19 mouse cellular contexts compared by ENCODE assay signal in genomic region chr3:136960314-136960713, GRCm38 (mm10).
"Had no signal": no experiment of that assay in that cellular context is flagged by ENCODE, and none has a peak within 500 bp of the region (broad histone marks: within the 10 kb centered on the region; RNA-seq: fewer than 3 reads in every experiment).

No protein-coding gene starts in this region.

- H3K27me3 ChIP-seq: lung, embryonic 15.5 days; megakaryocyte, embryonic 14.5 days; midbrain, embryonic 13.5 days; midbrain, embryonic 15.5 days; neural tube, embryonic 12.5 days; stomach, embryonic 15.5 days had no signal

- H3K4me1 ChIP-seq: lung, embryonic 15.5 days; megakaryocyte, embryonic 14.5 days; midbrain, embryonic 13.5 days; midbrain, embryonic 15.5 days; neural tube, embryonic 12.5 days; stomach, embryonic 15.5 days had no signal

- H3K36me3 ChIP-seq: lung, embryonic 15.5 days; midbrain, embryonic 13.5 days; midbrain, embryonic 15.5 days; neural tube, embryonic 12.5 days; stomach, embryonic 15.5 days had no signal

- H3K9ac ChIP-seq: liver, postnatal 0 days; lung, embryonic 15.5 days; midbrain, embryonic 13.5 days; midbrain, embryonic 15.5 days; neural tube, embryonic 12.5 days; stomach, embryonic 15.5 days had no signal

- H3K4me2 ChIP-seq: lung, embryonic 15.5 days; midbrain, embryonic 11.5 days; midbrain, embryonic 13.5 days; midbrain, embryonic 15.5 days; neural tube, embryonic 12.5 days; stomach, embryonic 15.5 days had no signal

- H3K4me3 ChIP-seq: lung, embryonic 15.5 days; megakaryocyte, embryonic 14.5 days; midbrain, embryonic 13.5 days; midbrain, embryonic 15.5 days; neural tube, embryonic 12.5 days; stomach, embryonic 15.5 days had no signal

- H3K27ac ChIP-seq: lung, embryonic 15.5 days; macrophage; midbrain, embryonic 13.5 days; midbrain, embryonic 15.5 days; neural tube, embryonic 12.5 days; stomach, embryonic 15.5 days; stomach, postnatal 0 days had no signal

- H3K9me3 ChIP-seq: lung, embryonic 15.5 days; megakaryocyte, embryonic 14.5 days; midbrain, embryonic 13.5 days; midbrain, embryonic 15.5 days; neural tube, embryonic 12.5 days; stomach, embryonic 15.5 days had no signal

- DNase-seq: liver, postnatal 0 days; lung, adult 2 months; lung, postnatal 14 days; lung, postnatal 36 days; right cerebral cortex, postnatal 14 days; spleen, adult 18-20 months; thymus, adult 2 months; thymus, postnatal 25 days; thymus, postnatal 4 days had no signal

- ATAC-seq: liver, postnatal 0 days; lung, postnatal 0 days; midbrain, embryonic 13.5 days; midbrain, embryonic 15.5 days had no signal
